Mouse (Mus musculus) megakaryocyte, embryonic 14.5 days (primary cell): ENCODE results near the gene Gm9195.

Experiments used
- FLI1 ChIP-seq: IDR thresholded peaks from 2 replicates; pipeline ENCODE4 v1.6.1; 2012; ENCODE audit warnings: low read length, inconsistent platforms, mixed read lengths
- GATA1 ChIP-seq: IDR thresholded peaks from 3 replicates; pipeline ENCODE4 v1.6.1; 2012; ENCODE audit warnings: mixed read lengths, low read length, inconsistent platforms, borderline replicate concordance

GRCm38 (mm10) chr14:72377224-72377623 is 114.4 kb downstream of the Gm9195 start:
- TF ChIP-seq GATA1 (no peak), FLI1 (no peak)
